12 mouse cellular contexts compared by ENCODE assay signal in genomic region chr5:114801049-114801448, GRCm38 (mm10). TPM values are rescaled to one million over a fixed set of nuclear protein-coding genes. Genes with fewer than 3 reads are reported as not detected.
DNase-seq lines count a peak whose midpoint lies in the region; ATAC-seq and TF ChIP-seq lines count a peak whose summit lies in the region.
"Had no signal": no experiment of that assay in that cellular context is flagged by ENCODE, and none has a peak within 500 bp of the region (broad histone marks: within the 10 kb centered on the region; RNA-seq: fewer than 3 reads in every experiment).

No protein-coding gene starts in this region.

- H3K4me1 ChIP-seq in kidney, postnatal 0 days (replicated peaks; ENCODE audit: insufficient read depth, low read length) = no peaks in the 10 kb centered on the region; the same call in 1 of the 2 replicates
- peaks cover 92% of the 10 kb centered on the region for H3K4me1 ChIP-seq in E14TG2a.4 (replicated peaks; ENCODE audit: low read depth, low read length)
- H3K4me1 ChIP-seq in liver, embryonic 16.5 days (ENCODE audit: control insufficient read depth, low read depth, low read length) = peaks cover 25% of the 10 kb centered on the region

- no peak overlapping the region for H3K27ac ChIP-seq in kidney, postnatal 0 days
- no peak overlapping the region for H3K27ac ChIP-seq in liver, embryonic 16.5 days (ENCODE audit: low read length)

- H3K4me3 ChIP-seq in kidney, postnatal 0 days (replicated peaks; ENCODE audit: low read depth, low read length) = no peak overlapping the region
- peak overlapping the region; percentile 70 for H3K4me3 ChIP-seq in E14TG2a.4 (replicated peaks; ENCODE audit: low read length)
- H3K4me3 ChIP-seq in liver, embryonic 16.5 days (ENCODE audit: low read depth, low read length) = no peak overlapping the region
- H3K4me3 ChIP-seq: midbrain, embryonic 10.5 days had no signal

- DNase-seq in kidney, postnatal 0 days (ENCODE audit: low spot score) = peak; percentile 37
- no peak for DNase-seq in kidney, adult 11 months
- no peak for DNase-seq in heart, adult 9 months (ENCODE audit: low spot score in 2 of 2)
- DNase-seq in urinary bladder, postnatal 14 days (ENCODE audit: low spot score) = no peak
- DNase-seq in left cerebral cortex, adult 9 months (ENCODE audit: low spot score in 2 of 2) = no peak
- DNase-seq: kidney, adult 8-10 months had no signal

- 21% methylated on average over 8 of the region's 8 CpGs for WGBS in kidney, postnatal 0 days
- 20% methylated on average over 8 of the region's 8 CpGs for WGBS in liver, embryonic 16.5 days (ENCODE audit: insufficient replicate concordance)

- peaks cover 52% of the 10 kb centered on the region for H3K36me3 ChIP-seq in kidney, postnatal 0 days (ENCODE audit: insufficient read depth, low read length)
- peaks cover 58% of the 10 kb centered on the region for H3K36me3 ChIP-seq in E14TG2a.4 (ENCODE audit: insufficient read depth, low read length)
- H3K36me3 ChIP-seq in liver, embryonic 16.5 days (ENCODE audit: control insufficient read depth, insufficient read depth) = peaks cover 53% of the 10 kb centered on the region

- no peaks in the 10 kb centered on the region for H3K27me3 ChIP-seq in kidney, postnatal 0 days (ENCODE audit: insufficient read depth, low read length)
- no peaks in the 10 kb centered on the region for H3K27me3 ChIP-seq in E14TG2a.4 (ENCODE audit: insufficient read depth, low read length)
- H3K27me3 ChIP-seq in liver, embryonic 16.5 days (ENCODE audit: control insufficient read depth, insufficient read depth, low read depth, low read length) = no peaks in the 10 kb centered on the region

- no peak for ATAC-seq in kidney, postnatal 0 days (replicated peaks; ENCODE audit: low FRiP score, low read depth)
- ATAC-seq in common myeloid progenitor, adult 5-6 weeks (replicated peaks; ENCODE audit: low read depth, poor library complexity, severe bottlenecking) = peak; percentile 77
- peak; percentile 75 for ATAC-seq in liver, embryonic 16.5 days (ENCODE audit: low read depth)

- H3K9ac ChIP-seq in kidney, postnatal 0 days (ENCODE audit: low read depth, low read length) = no peak overlapping the region
- H3K9ac ChIP-seq in liver, embryonic 16.5 days (ENCODE audit: low read depth, low read length) = no peak overlapping the region

- H3K9me3 ChIP-seq in kidney, postnatal 0 days (replicated peaks; ENCODE audit: low read length) = no peaks in the 10 kb centered on the region
- peaks cover 21% of the 10 kb centered on the region for H3K9me3 ChIP-seq in E14TG2a.4 (ENCODE audit: low read length)
- H3K9me3 ChIP-seq in liver, embryonic 16.5 days (replicated peaks; ENCODE audit: control insufficient read depth, low read length) = no peaks in the 10 kb centered on the region
- H3K9me3 ChIP-seq: midbrain, embryonic 10.5 days had no signal

- no peak for TF ChIP-seq CTCF in kidney, postnatal 0 days (IDR thresholded peaks at IDR 0.05; ENCODE audit: low read depth)
- TF ChIP-seq CTCF in E14TG2a.4 (conservative IDR thresholded peaks at IDR 0.05; ENCODE audit: low read length) = no peak

- no peak overlapping the region for H3K4me2 ChIP-seq in kidney, postnatal 0 days (ENCODE audit: low read length)
- H3K4me2 ChIP-seq in liver, embryonic 16.5 days (ENCODE audit: low read depth, low read length) = no peak overlapping the region

RNA-seq across cellular contexts. Expression of gene 1500011B03Rik, which starts 22.2 kb away (rescaled TPM):
- polyA plus RNA-seq in kidney, postnatal 0 days (2015; fragmentation: Nextera tagmentation; extraction: Ambion mirVana) = 160 and 189 TPM in 2 replicates
- total RNA-seq in common myeloid progenitor, adult 5-6 weeks (2017) = 59.4 and 74.8 TPM in 2 replicates
- polyA plus RNA-seq in liver, embryonic 16.5 days (2015; fragmentation: Nextera tagmentation; extraction: Ambion mirVana) = 19.4 and 22.7 TPM in 2 replicates

RNA-seq across cellular contexts. Expression of gene Git2, which starts 25.7 kb away (rescaled TPM):
- polyA plus RNA-seq in kidney, postnatal 0 days (2015; fragmentation: Nextera tagmentation; extraction: Ambion mirVana) = 25.8 and 27.8 TPM in 2 replicates
- 80.9 and 86.3 TPM in 2 replicates for total RNA-seq in common myeloid progenitor, adult 5-6 weeks (2017)
- 15.4 and 16.1 TPM in 2 replicates for polyA plus RNA-seq in liver, embryonic 16.5 days (2015; fragmentation: Nextera tagmentation; extraction: Ambion mirVana)

RNA-seq across cellular contexts. Expression of gene Ankrd13a, which starts 26.6 kb away (rescaled TPM):
- polyA plus RNA-seq in kidney, postnatal 0 days (2015; fragmentation: Nextera tagmentation; extraction: Ambion mirVana) = 45.6 and 49.2 TPM in 2 replicates
- total RNA-seq in common myeloid progenitor, adult 5-6 weeks (2017) = 365 and 466 TPM in 2 replicates
- 10.0 and 11.8 TPM in 2 replicates for polyA plus RNA-seq in liver, embryonic 16.5 days (2015; fragmentation: Nextera tagmentation; extraction: Ambion mirVana)

RNA-seq across cellular contexts. Expression of gene 4930519G04Rik, which starts 52.4 kb away (rescaled TPM):
- not detected in 2 replicates for polyA plus RNA-seq in kidney, postnatal 0 days (2015; fragmentation: Nextera tagmentation; extraction: Ambion mirVana)
- not detected in 2 replicates for total RNA-seq in common myeloid progenitor, adult 5-6 weeks (2017)
- polyA plus RNA-seq in liver, embryonic 16.5 days (2015; fragmentation: Nextera tagmentation; extraction: Ambion mirVana) = not detected in 2 replicates
- polyA plus RNA-seq: heart, embryonic 14.5 days; limb, embryonic 14.5 days; midbrain, embryonic 10.5 days had no signal

RNA-seq across cellular contexts. Expression of gene Gm9936, which starts 57.4 kb away (rescaled TPM):
- not detected in 2 replicates for polyA plus RNA-seq in kidney, postnatal 0 days (2015; fragmentation: Nextera tagmentation; extraction: Ambion mirVana)
- total RNA-seq in common myeloid progenitor, adult 5-6 weeks (2017) = not detected in 2 replicates
- 0.02 TPM in 1 of 2 replicates, not detected in the other for polyA plus RNA-seq in liver, embryonic 16.5 days (2015; fragmentation: Nextera tagmentation; extraction: Ambion mirVana)
- polyA plus RNA-seq: heart, embryonic 14.5 days had no signal
